Mouse (Mus musculus) 3T3-L1 (cell line): ENCODE measurements at regions not wholly inside any gene's neighbourhood (a gene's known extent, or its start where the extent isn't known, plus 50 kb on each side); places are given as distances from the start of the nearest gene placed in this dataset.

Experiments
- DNase-seq: peaks from one replicate; pipeline ENCODE4 v3.0.0-alpha.2; 2015; ENCODE audit warnings: low read depth, low spot score

DNA sequence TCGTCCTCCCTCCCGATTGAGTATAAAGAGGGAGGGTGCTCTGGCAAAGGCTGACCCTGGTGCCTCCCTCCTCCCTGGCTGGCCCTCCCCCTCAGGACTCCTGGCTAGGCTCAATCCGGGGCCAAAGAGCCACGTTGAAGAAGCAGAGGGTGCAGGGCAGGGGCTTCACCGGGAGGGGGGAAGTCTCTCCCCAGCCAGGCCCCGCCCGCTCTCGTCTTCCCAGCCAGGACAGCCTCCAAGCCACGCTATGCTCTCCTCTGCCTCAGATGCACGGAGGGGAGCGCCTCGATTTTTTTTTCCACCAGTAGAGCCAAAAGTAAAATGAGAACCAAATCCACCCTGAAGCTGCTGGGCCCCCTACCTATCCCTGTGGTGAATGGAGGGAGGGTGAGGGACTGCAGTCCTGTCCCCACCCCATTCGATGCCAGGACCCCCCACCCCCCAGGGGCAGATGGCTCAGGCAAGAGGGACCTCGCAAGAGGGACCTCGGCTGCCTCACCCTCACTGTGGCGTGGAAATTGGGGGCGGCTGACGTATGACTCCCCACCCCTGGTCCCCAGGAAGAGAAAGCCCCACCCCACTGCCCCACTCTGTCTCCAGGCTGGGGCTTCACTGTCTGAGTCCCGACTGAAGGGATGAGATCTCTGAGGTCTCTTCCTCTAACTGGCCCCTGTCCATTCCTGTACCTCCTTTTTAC lies 53.2 kb upstream of the Col1a1 start:
- DNase-seq = peak; percentile 82

DNA sequence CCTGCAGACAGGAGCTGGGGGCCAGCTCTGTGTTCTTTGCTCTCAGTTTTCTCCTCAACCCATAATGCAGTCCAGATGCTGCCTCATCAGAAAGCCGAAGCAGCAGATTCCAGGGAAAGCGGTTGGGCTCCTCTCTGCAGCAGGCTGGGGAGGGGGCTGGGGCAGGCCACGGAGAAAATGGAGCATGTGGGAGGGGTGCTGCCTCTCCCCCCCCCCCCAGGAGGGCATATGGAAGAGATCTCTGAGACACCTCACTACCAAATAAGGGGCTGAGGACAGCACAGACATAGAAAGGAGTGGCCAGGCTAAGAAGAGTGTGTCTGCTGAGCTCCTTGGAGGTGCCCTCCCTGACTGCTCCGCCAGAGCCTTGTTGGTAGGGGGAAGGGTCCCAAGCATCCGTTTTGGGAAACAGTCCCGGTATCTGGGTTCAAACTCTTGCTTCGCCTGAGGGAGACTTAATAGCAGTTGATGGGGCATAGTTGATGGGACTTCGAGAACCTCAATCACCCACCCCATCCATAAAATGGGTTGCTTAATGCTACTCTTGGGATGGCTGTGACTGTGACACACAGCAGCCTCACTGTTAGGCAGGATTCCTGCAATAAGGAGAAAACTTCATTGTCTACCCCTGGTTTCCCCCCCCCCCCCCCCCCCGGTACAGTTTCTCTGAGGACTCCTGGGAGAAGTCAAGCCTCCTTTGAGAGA lies 53.9 kb upstream of the Col1a1 start:
- DNase-seq = peak; percentile 90

DNA sequence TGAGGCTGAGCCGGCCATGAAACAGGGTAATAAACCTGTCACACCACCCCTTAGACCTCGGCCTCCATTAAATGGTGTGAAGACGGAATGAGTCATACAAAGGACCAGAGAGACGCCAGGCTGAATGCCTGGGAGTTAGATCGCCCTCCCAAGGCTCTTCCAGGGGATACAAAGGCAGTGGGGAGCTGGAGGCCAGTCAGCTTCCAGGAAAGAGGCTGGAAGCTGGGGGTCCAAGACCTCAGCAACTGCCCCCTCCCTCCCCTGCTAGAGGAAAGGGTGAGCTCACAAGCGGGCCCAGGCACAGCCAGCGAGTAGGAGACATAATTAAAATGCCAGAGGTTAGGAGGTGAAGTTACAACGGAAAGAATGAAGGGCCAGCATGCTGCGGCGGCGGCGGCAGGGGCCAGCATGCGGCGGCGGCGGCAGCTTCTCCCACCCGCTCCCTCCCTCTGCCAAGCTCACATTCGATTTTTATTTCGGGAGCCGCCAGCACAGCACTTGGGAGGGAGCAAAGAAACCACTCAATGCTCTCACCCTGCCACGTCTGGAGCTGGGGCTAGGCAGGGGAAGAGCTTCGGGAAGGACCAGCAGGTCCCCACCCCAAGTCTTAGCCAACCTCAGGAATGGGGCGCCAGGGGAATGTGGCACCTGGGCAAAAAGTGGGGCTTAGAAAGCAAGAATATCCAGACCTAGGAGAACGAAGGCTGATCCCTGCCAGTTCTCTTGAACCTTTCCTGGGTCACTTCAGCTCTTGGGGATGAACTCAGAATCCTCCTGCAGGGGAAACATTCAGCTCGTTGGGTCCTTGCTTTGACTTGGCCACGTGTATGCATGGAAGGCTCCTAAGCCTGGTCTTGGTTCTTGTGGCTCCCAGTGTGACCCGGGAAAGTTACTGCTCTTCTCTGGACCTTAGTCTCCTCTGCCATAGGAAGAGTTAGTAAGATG lies 54.9 kb upstream of the Col1a1 start:
- peak; percentile 58 for DNase-seq

DNA sequence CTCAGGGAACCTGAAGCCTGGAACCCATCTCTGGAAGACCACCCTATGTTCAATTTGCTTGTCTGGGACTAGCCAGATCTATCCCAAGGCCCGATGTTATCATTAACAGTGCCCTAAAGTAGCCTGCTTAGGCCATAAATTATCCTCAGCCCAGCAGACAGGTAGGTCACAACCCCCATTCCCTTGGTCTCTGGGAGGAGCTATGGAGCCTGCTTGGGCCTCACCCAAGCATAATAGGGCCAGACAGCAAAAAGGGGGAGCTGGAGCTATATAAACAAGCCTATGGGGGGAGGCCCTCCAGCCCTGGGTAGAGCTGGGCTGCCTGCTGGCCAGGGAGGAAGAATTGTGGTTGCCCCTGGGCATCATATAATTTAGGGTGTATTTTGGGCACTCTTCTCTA lies 59.3 kb upstream of the Col1a1 start:
- DNase-seq = peak; percentile 35

DNA sequence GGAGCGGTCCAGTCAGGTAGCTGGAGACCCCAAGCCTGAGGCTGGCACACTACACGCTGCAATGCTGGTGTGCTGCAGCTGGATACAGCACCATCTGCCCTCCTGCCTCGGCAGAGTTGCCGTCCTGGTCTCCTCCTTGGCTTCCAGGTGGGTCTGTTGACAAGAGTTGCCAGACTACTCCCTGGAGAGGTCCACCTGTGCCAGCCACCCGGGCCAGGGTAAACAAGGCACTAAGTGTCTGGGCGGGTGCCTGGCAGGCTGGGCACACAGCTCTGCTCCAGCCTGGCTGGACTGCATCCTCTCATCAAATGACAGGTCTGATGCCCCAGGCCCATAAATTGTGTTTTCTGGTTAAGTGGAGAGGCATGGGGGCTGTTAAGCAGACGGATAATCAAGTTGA lies 61.0 kb upstream of the Col1a1 start:
- no peak for DNase-seq

DNA sequence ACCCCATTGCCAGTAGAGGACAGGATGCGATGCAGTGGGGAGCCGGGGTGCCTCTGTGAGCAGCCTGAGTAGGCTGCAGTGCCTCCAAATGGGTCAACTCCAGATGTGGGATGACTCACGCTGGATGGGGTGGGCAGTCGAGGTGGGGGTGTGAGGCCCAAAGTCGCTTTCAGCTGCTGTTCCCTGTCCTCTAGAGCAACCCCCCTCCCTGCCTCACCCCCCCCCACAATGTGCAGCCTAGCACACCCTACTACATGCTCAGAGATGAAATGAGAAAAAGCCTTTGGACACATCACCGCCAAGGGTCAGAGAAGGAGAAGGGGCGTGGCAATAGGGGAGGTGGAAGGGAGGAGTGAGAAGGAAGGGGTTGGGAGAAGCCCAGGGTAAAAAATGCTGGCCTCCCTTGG lies 61.9 kb upstream of the Col1a1 start:
- DNase-seq = peak; percentile 83

DNA sequence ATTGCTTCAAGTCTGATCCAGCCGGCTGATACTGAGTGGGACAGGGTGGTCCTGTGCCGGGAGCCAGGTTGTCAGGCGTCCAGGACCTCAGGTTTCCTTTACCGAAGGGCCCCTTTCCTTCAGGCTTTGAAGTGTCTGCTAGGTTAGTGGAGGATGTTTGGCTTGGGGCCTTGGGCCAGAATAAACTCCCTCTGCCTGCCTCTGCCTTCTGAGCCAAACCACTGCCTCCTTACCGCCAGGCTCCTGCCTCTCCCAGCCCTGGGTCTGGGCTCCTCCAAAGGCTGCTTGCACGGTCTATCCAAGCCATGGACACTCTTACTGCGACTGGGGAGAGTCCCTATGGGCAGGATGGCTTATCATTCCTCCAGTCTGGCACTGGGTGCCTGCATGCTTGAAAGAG lies 62.3 kb upstream of the Col1a1 start:
- DNase-seq = peak; percentile 81

DNA sequence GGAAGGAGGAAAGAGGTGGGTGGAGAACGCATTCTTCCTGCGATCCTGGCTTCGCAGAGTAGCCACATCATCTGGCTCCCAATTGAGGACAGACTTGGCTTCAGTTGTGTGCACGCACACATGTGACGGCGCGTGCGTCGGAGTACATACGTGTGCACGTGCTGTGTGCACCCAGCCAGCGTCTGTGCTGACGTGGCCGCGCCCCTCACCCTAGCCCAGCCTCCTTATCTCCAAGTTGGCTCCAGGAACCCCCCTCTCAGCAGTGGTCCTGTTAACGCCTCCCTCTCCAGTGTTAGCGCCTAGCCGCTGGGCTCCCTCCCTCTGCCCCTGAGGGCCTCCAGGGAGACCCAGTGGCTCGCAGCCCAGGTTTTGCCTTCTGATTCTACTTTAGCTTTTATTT lies 63.1 kb upstream of the Col1a1 start:
- DNase-seq = peak; percentile 72

DNA sequence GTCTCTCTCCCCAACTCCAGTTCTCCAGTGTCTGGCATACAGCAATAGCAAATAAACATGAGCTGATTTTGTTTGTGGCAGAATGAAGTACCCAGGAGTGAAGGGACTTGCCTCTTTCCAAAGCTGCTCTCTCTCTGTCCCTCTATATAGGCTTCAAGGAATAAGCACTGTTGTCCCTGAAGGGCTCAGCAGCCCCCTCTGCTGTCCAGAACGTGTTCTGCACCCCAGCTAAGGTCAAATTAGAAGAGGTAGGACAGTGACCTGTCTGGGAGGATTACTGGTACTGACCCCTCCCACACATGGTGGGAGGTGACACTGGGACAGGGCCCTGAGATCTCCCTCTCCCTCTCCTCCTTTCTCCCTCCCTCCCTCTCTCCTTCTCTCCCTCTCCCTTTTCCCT lies 65.7 kb upstream of the Col1a1 start:
- peak; percentile 92 for DNase-seq

DNA sequence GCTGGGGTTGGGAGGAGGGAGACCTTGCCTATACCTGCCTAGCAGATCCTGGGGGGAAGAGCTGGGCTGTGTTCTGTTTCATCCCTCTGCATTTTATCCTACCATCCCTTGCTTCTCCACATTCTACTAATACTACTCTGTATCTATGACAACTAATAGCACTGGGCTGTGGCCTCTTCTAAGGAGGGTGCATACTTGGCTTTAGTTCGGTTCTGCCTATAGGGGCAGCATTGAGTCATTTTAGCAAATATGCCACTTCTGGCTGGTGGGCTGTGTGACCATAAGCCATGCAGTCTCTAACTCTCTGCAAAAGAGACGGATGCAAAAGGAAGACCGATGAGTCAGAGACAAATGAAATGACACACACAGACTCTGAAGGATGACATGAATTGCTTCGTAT lies 66.2 kb upstream of the Col1a1 start:
- peak; percentile 84 for DNase-seq

DNA sequence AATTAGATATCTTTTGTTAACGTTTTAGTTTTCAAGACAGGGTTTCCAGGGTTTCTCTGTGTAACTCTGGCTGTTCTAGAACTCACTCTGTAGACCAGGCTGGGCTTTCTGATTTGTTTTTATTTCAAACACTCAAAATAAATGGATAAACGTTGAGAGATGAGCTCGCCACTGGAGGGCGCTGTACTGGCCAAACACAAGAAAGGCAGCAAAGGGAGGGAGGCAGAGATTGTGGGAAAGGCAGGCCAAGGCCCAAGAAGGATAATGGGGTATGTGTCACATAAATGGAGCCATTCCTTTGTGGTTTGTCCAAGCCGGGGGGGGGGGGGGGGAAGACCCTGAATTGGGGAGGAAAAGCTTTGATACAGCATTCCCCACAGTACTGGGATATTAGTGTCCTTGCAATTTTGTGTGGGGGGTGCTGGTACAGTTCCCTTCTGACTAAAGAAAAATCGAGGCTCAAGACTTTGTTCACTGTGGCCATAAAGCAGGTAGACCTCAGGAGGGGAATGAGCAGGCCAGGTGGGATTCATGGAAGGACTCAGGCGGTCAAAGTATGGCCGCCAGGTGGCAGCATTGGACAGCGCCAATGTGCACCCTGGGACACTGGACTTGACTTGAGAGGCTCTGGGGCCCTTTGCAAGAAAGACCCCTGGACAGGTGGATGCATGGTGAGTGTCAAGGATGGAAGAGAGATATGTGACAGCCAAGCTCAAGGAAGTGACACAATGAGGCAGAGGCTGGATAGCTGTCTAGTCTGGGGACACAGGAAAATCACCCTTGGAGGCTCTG lies 69.7 kb upstream of the Col1a1 start:
- DNase-seq = peak; percentile 84

DNA sequence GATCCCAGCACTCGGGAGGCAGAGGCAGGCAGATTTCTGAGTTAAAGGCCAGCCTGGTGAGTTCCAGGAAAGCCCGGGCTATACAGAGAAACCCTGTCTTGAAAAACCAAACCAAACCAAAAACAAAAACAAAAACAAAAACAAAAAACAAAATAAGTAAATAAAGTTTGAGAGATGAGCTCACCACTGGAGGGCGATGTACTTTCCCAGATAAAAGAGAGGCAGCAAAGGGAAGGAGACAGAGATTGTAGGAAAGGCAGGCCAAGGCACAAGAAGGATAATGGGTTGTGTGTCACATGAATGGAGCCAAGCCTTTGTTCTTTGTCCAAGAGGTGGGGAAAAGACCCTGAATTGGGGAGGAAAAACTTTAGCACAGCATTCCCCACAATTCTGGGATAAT lies 67.6 kb upstream of the Tmem92 start:
- DNase-seq = peak; percentile 61

DNA sequence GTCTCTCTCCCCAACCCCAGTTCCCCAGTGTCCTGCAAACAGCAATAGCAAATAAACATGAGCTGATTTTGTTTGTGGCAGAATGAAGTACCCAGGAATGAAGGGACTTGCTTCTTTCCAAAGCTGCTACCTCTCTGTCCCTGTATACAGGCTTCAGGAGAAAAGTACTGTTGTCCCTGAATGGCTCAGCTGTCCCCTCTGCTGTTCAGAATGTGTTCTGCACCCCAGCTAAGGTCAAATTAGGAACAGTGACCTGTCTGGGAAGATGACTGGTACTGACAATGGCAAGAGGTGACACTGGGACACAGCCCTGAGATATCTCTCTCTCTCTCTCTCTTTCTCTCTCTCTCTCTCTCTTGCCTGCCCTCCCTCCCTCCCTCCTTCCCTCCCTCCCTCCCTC lies 56.6 kb upstream of the Tmem92 start:
- DNase-seq = no peak

DNA sequence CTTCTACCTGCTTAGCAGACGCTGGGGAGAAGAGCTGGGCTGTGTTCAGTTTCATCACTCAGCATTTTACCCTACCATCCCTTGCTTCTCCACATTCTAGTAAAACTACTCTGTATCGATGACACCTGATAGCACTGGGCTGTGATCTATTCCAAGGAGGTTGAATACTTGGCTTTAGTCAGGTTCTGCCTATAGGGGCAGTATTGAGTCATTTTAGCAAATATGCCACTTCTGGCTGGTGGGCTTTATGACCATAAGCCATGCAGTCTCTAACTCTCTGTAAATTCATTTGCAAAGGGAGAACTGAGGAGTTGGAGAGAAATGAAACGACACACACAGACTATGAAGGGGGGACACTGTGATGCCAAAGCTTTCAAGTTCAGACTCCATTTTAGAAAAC lies 55.6 kb upstream of the Tmem92 start:
- peak; percentile 63 for DNase-seq

DNA sequence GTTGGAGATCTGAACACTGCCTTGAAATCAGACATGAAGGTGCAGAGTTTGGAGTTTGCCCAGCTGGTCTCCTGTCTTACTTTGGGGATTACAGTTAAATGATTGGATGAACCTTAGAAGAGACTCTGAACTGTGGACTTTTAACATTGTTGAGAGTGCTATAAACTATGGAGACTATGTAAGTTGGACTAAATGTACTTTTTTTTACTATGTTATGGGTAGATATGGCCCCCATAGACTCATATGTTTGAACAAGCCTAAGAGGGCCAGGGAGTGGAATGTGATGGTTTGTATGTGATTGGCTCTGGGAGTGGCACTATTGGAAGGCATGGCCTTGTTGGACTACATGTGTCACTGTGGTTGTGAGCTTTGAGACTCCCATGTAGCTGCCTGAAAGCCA lies 53.8 kb upstream of the Tmem92 start:
- DNase-seq = no peak

DNA sequence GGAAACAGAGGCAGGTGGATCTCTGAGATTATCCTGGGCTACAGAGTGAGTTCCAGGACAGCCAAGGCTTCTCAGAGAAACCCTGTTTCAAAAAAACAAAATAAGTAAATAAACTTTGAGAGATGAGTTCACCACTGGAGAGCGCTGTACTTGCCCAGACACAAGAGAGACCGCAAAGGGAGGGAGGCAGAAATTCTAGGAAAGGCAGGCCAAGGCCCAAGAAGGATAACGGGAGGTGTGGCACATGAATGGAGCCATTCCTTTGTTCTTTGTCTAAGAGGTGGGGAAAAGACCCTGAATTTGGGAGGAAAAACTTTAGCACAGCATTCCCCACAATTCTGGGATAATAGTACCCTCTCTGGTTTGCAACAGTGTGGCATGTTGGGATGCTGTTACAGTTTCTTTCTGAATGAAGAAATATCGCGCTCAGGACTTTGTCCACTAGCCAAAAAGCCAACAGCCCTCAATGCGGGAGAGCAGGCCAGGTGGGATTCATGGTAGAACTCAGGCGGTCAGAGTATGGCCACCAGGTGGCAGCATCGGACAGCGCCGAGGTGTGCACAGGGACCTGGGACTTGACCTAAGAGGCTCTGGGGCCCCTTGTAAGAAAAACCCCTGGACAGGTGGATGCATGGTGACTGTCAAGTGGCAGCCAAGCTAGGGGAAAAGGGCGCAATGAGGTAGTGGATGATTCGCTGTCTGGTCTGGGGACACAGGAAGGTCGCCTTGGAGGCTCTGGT lies 49.9 kb upstream of the Tmem92 start:
- DNase-seq = peak; percentile 79
